Mouse (Mus musculus): ENCODE data around the gene Olfr138.

Olfr138 gene

DNA sequence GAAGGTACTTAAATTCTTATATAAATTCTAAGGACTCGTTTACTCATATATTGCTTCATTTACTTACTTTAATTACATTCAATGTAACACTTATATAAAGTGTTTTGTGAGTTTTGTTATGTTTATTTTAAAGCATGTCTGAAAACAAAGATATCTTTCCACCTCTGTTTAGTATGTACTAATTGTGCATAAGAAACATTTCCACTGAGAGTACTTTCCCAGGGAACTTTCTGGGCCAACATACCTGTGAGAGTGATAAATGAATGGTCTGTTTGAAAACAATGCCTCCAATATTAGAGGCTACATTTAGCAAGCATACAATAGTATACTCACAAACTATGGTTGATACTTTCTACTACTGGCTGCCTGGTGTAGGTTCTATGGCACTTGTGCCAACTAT lies at the start of gene Olfr138:
Olfr138 (plus strand) TSS at position 301 of the 400 bp plus-strand sequence.
- no peak for DNase-seq (ENCODE audit: low spot score)

DNA sequence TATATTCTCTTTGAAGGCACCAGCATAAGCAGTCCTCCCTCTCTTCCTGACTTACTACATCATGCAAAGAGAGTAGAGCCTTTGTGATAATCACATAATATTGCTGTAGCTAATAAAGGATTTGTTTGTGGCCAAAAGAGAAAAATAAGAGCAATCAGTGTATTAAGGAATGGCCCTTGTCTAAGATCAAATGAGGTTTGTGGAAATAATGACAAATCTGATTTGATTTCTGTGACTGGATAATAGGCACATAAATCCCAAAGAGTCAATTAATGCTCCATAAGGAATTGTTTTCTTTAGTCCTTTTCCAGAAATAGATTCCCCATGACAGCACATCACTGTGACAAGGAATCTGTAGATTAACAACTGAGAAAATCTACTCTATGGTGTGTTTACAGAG lies 46.6 kb downstream of the Olfr138 start, which contains the start of gene Olfr137:
Olfr137 (minus strand) TSS at position 101 of the 400 bp plus-strand sequence.
- DNase-seq (ENCODE audit: low spot score): no peak

Measured in layer of hippocampus, adult 11-12 months (tissue).